Mouse (Mus musculus) limb, embryonic 14.5 days (tissue): ENCODE measurements around the gene Pik3r5. TPM values are rescaled to one million over a fixed set of nuclear protein-coding genes. Genes with fewer than 3 reads are reported as not detected.

ENCODE experiments used
- ATAC-seq: fragments of 200-750 bp; cut with Nextera tagmentation; 2 replicates; pipeline ENCODE4 v1.8.0; 2017; ENCODE audit warnings: low read depth, moderate number of reproducible peaks, moderate TSS enrichment; ENCODE audit not compliant: low FRiP score
- DNase-seq: peaks from one replicate; pipeline ENCODE4 v3.0.0-alpha.2; 2015; ENCODE audit warnings: low spot score
- H3K27ac ChIP-seq: fragments of 300-500 bp; sonication (generic); replicated peaks from 2 replicates; pipeline ENCODE4 v1.5.1; 2014; ENCODE audit warnings: low read depth, mild to moderate bottlenecking, low read length, moderate library complexity, mixed read lengths
- H3K27me3 ChIP-seq: fragments of 300-500 bp; sonication (generic); 2 replicates; pipeline ENCODE4 v1.6.1; 2014; ENCODE audit warnings: low read length, mixed read lengths; ENCODE audit not compliant: control insufficient read depth, insufficient read depth
- H3K36me3 ChIP-seq: fragments of 300-500 bp; sonication (generic); 2 replicates; pipeline ENCODE4 v1.6.1; 2014; ENCODE audit warnings: mild to moderate bottlenecking, low read length, moderate library complexity, mixed read lengths; ENCODE audit not compliant: control insufficient read depth, insufficient read depth
- H3K4me1 ChIP-seq: fragments of 300-500 bp; sonication (generic); 2 replicates; pipeline ENCODE4 v1.6.1; 2014; ENCODE audit warnings: antibody characterized with exemption, low read length, mixed read lengths; ENCODE audit not compliant: control insufficient read depth, insufficient read depth
- H3K4me2 ChIP-seq: fragments of 300-500 bp; sonication (generic); replicated peaks from 2 replicates; pipeline ENCODE4 v1.6.1; 2014; ENCODE audit warnings: low read depth, mild to moderate bottlenecking, low read length, moderate library complexity; ENCODE audit not compliant: severe bottlenecking
- H3K4me3 ChIP-seq: fragments of 300-500 bp; sonication (generic); replicated peaks from 2 replicates; pipeline ENCODE4 v1.5.1; 2014; ENCODE audit warnings: low read length
- H3K9ac ChIP-seq: fragments of 300-500 bp; sonication (generic); 2 replicates; pipeline ENCODE4 v1.6.1; 2014; ENCODE audit warnings: mild to moderate bottlenecking, low read depth, low read length, moderate library complexity; ENCODE audit not compliant: severe bottlenecking
- H3K9me3 ChIP-seq: fragments of 300-500 bp; sonication (generic); 2 replicates; pipeline ENCODE4 v1.6.1; 2016; ENCODE audit warnings: low read length; ENCODE audit not compliant: control insufficient read depth
- POLR2A ChIP-seq: fragments of 200-500 bp; IDR thresholded peaks from 2 replicates; pipeline ENCODE4 v1.8.0; 2012; ENCODE audit warnings: inconsistent platforms, mild to moderate bottlenecking, moderate library complexity, borderline replicate concordance; ENCODE audit not compliant: insufficient read depth, insufficient read length; ENCODE audit errors: extremely low read depth
- WGBS: fragments of 180-500 bp; shearing (Covaris S2); extraction: QIAGEN DNeasy Blood & Tissue Kit; methylation state at CpG from one replicate; pipeline ENCODE4 v1.1.7; 2014; 5-methylcytosine and 5-hydroxymethylcytosine counted together
- polyA plus RNA-seq, 2 experiments: library from polyadenylated mRNA; depleted of rRNA in 1 of 2; stranded (reverse) in 1 of 2; unstranded in 1 of 2; fragments of >200 nt; fragmentation: Nextera tagmentation in 1 of 2; extraction: Ambion mirVana in 1 of 2; gene quantifications; 2 replicates each; pipeline versions ENCODE4 v1.2.1 to v1.2.3; 2012 to 2014

Gene Pik3r5
- polyA plus RNA-seq (2012; rRNA removed), result 1.2 and 1.5 TPM in 2 replicates
- 0.52 and 0.95 TPM in 2 replicates for polyA plus RNA-seq (2014; fragmentation: Nextera tagmentation; extraction: Ambion mirVana)

GRCm38 (mm10) chr11:68431699-68432360, at the start of gene Pik3r5:
Gene Pik3r5 (plus strand): TSS chr11:68432121.
- no peak for TF ChIP-seq POLR2A
- peak; percentile 91 for ATAC-seq
- Histone ChIP-seq H3K36me3 (no peaks in the 10 kb centered on the region), H3K27me3 (no peaks in the 10 kb centered on the region), H3K4me1 (no peaks in the 10 kb centered on the region), H3K9ac (peak within 1 kb of the TSS; percentile 56), H3K9me3 (no peaks in the 10 kb centered on the region), H3K4me3 (peak within 1 kb of the TSS; percentile 39), H3K4me2 (peak within 1 kb of the TSS; percentile 61), H3K27ac (no peak within 1 kb of the TSS)
- DNase-seq, result peak; percentile 90
- WGBS, result 5% methylated on average over 35 of the region's 35 CpGs

GRCm38 (mm10) chr11:68383519-68383918, 48.4 kb upstream of the Pik3r5 start:
- DNase-seq (no peak), ATAC-seq (no peak)
- Histone ChIP-seq H3K27ac (no peak overlapping the region), H3K9ac (no peak overlapping the region), H3K36me3 (no peaks in the 10 kb centered on the region), H3K4me1 (peaks cover 18% of the 10 kb centered on the region), H3K4me2 (no peak overlapping the region), H3K27me3 (peaks cover 65% of the 10 kb centered on the region), H3K9me3 (no peaks in the 10 kb centered on the region), H3K4me3 (no peak overlapping the region; the same call in 1 of the 2 replicates)
- WGBS, result 17% methylated on average over 10 of the region's 10 CpGs
- no peak for TF ChIP-seq POLR2A

GRCm38 (mm10) chr11:68384131-68384530, 47.8 kb upstream of the Pik3r5 start:
- peak overlapping the region; percentile 95 for H3K4me2 ChIP-seq
- H3K27me3 ChIP-seq, result peaks cover 69% of the 10 kb centered on the region
- H3K9ac ChIP-seq, result no peak overlapping the region
- no peak for TF ChIP-seq POLR2A
- ATAC-seq (no peak), DNase-seq (no peak)
- no peaks in the 10 kb centered on the region for H3K36me3 ChIP-seq
- 9% methylated on average over 12 of the region's 12 CpGs for WGBS
- peak overlapping the region; percentile 64 for H3K4me3 ChIP-seq
- H3K4me1 ChIP-seq, result peaks cover 14% of the 10 kb centered on the region
- no peak overlapping the region for H3K27ac ChIP-seq
- H3K9me3 ChIP-seq, result no peaks in the 10 kb centered on the region

- H3K9ac ChIP-seq, result peak overlapping the region; percentile 46; the same call in 1 of the 2 replicates
- no peak for TF ChIP-seq POLR2A
- H3K27me3 ChIP-seq, result peaks cover 74% of the 10 kb centered on the region
- peak overlapping the region; percentile 95 for H3K4me2 ChIP-seq
- 2% methylated on average over 26 of the region's 27 CpGs for WGBS
- peaks cover 10% of the 10 kb centered on the region for H3K4me1 ChIP-seq
- H3K9me3 ChIP-seq, result no peaks in the 10 kb centered on the region
- H3K4me3 ChIP-seq, result peak overlapping the region; percentile 64
- H3K27ac ChIP-seq, result no peak overlapping the region
- no peaks in the 10 kb centered on the region for H3K36me3 ChIP-seq
- ATAC-seq (no peak), DNase-seq (no peak)
Observed at GRCm38 (mm10) chr11:68384592-68385020, 47.3 kb upstream of the Pik3r5 start.

- Histone ChIP-seq H3K4me1 (peaks cover 10% of the 10 kb centered on the region), H3K9me3 (no peaks in the 10 kb centered on the region), H3K4me3 (peak overlapping the region; percentile 64), H3K4me2 (peak overlapping the region; percentile 95), H3K27me3 (peaks cover 78% of the 10 kb centered on the region), H3K27ac (no peak overlapping the region), H3K9ac (peak overlapping the region; percentile 64), H3K36me3 (no peaks in the 10 kb centered on the region)
- ATAC-seq (no peak; the same call in 1 of the 2 replicates), DNase-seq (no peak)
- 1% methylated on average over 73 of the region's 94 CpGs for WGBS
- TF ChIP-seq POLR2A, result no peak
Observed at GRCm38 (mm10) chr11:68385021-68385821, 46.7 kb upstream of the Pik3r5 start.
